Mouse (Mus musculus) cerebellum, postnatal 10 days (tissue): ENCODE data around the gene Arl10.
"Not testable (repeated sequence)": the region's sequence is repeated elsewhere in the genome, so short reads cannot be mapped to it uniquely, and the experiment has no call there.

Experiments used
- DNase-seq, 2 experiments: peaks; one replicate each; pipeline ENCODE4 v3.0.0; 2021; ENCODE audit warnings: mixed read lengths in 2 of 2

Arl10 gene

DNA sequence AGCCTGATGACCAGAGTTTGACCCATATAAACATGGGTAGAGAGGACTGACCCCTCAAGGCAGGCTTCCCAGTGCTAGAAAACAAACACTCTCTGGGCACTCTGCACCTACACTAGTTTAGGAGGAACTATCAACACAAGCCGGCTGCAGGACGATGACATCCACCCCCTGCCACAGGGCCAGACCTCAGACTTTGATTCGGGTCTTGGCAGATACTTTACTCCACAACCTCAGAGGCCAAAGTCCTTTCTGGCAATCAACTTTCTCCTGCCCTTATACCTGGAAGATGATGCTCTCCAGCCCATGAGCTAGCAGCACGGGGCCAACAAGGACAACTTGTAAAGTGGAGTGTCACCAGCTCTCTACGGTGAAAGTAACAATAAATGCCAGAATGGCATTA lies 8.0 kb downstream of the Arl10 start:
- no peak for DNase-seq

- no peak for DNase-seq
Observed at GRCm38 (mm10) chr13:54585831-54586230, 11.0 kb downstream of the Arl10 start.

DNA sequence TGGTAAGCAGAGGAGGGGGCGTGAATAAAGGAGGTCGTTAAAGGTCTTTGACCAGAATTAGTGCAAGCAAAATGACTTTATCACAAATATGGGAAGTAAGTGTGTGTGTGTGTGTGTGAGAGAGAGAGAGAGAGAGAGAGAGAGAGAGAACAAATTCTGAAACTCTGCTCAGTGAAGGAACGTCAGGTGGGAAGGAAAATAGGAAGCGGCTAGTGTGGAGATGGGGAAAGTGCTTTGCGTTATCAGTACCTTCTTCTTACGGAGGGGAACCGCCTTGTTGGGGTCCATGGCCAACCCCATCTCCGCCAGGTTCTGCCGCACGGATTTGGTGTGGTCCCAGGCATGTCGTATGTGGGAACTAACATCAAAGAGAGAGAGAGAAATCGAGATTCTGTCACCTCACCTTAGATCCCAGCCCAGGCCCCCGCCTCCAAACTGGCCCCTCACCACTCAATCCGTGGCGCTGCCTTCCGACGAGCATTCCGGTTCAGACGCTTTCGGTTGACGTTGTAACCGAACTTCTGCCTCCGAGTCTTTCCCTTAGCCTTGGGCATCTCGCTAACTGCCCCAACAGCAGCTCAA lies 14.7 kb downstream of the Arl10 start:
- DNase-seq, result no peak

DNA sequence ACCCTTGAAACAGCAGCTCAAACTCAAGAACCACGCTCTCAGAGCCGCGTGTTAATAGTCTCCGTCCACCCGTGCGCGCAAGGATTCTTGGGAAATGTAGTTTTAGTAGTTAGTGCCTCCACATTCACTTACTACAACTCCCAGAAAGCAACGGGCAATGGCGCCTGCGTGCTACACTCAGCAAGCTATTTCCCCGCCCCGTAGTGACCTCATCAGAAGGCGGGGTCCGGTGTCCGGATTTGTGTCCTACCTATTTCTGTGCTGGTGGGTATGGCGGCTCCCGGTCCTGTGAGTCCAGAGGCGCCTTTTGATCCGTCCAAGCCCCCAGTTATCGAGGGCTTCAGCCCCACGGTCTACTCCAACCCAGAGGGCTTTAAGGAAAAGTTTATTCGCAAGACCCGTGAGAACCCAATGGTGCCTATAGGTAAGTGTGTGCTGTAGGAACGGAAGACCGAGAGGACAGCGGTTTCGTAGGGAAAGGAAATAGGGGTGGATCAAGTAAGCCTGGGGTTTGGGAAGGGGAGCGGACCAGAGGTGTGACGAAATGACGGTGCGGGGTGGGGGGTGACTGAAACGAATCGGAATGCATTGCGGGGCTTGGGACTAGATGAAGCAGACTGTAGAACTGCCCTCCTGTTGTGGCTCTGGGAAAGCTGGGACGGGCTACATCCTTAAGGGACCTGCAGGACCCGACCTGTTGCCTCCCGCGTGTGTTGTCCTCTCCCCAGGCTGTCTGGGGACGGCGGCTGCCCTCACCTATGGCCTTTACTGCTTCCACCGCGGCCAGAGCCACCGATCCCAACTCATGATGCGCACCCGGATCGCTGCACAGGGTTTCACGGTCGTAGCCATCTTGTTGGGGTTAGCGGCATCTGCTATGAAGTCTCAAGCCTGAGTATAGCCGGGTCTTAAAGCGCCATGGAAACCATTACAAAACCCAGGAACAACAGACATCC lies 15.5 kb downstream of the Arl10 start, which contains the start of the genes Nop16 and Higd2a:
Gene Nop16 (minus strand): TSS at position 95 of the 956 bp plus-strand sequence.
Gene Higd2a (plus strand): TSS at position 212 of the 956 bp plus-strand sequence.
- peak; percentile 97 to 98 for DNase-seq

- DNase-seq, result no peak
Observed at GRCm38 (mm10) chr13:54591776-54592356, 17.1 kb downstream of the Arl10 start.

DNA sequence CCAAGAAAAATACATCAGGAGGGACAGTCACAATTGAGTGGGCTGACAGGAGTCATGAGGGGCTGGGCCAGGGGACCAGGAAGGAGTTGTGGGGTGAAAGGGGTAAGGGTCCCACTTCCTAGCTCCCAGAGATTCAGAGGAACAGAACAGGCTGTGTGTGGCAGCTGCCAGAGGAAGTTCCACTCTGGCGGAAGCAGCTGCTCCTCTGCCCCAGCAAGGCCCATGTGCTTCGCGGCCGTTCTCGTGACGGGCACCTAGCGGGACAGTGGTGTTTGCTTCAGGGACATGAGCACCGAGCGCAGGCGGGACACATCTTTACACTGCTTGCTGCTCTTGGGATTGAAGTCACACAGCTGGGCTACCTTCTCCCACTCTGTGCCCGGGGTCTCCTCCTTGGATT lies 18.8 kb downstream of the Arl10 start:
- DNase-seq, result no peak

DNA sequence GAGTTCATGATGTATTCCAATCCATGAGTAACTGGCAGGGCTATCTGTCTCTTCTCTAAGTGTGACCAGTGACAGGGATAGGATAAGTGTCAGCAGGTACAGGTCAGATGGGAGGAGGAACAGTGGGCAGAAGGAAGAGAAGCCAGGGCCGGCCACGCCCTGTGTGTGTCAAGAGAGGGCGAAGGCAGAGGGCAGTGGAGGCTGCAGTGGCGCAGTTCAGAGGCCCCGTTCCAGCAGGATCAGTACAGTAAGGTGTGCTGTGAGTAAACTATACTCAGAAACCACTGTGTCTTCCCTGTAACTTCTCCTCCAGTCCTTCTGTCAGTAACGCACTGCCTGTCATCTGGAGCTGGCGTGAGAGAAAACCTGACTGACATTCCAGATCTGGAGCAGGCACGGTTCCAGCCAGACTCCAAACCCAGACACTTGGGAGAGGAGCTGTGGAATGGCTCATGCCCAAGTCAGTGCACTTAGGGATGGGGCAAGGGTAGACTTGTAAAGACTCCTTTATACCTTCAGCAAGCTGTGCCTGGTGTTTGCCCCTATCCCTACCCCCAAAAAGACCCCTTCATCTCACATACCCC lies 21.4 kb downstream of the Arl10 start:
- DNase-seq, result no peak

- DNase-seq, result no peak
Observed at GRCm38 (mm10) chr13:54596870-54597269, 22.1 kb downstream of the Arl10 start.

GRCm38 (mm10) chr13:54598622-54599143 lies 23.9 kb downstream of the Arl10 start:
- DNase-seq, result peak; percentile 51 to 61

- DNase-seq, result no peak
Observed at GRCm38 (mm10) chr13:54602639-54603111, 27.9 kb downstream of the Arl10 start.

DNA sequence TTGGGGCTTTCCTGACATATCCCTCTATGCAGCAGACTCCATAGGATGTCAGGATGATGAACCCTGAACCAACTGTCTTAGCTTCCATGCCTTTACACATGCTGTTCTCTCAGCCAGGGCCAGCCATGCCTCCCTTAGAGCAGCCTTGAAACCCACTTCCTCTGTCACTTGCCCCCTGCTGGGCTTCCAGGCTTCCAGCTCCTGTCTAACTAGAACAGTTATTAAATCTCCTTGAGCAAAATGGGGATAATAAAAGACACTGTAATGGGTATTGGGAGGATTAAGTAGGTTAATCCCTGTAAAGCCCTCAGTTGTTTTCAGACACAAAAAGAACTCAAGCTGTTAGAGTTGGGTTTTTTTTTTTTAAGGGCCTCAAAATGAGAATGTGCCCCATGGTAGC lies 28.7 kb downstream of the Arl10 start:
- DNase-seq, result no peak

DNA sequence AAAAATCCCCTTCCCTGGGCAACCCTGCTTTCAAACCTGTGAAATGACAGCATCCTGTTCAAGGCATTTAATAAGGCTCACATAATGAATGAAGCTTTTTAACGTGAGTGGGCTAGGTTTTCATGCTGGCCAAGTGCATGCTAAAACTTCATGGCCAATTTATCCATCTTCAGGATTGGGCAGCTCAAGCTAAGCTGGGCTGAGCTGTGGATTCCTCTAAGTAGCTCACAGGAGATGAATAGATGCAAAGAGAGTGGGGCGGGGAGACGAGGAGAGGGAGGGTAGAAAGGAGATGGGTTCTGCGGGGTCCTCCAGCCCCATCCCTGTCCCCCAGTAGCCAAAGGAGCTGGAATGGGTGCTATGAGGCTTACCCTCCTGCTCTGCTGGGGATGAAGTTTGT lies 29.4 kb downstream of the Arl10 start:
- DNase-seq, result no peak

DNA sequence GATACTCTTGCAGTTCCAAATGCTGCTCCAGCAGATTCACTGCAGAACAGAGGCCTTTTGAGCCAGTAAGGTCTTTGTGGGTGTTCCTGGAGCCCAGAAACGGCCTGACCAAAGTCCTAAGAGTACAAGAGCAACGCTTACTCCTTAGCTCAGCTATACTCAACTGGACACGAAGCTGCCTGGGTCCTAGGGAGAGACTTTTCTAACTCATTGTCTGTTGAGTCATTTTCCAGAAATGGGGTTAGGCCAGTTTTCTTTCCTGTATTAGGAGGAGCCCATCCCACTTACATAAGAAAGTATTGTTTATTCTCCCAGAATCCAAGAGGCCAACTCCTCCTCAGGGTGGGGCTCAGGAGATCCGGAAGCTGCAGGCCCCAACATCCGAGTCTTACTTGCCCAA lies 30.6 kb downstream of the Arl10 start:
- no peak for DNase-seq

- no peak for DNase-seq
Observed at GRCm38 (mm10) chr13:54607204-54607603, 32.4 kb downstream of the Arl10 start.

DNA sequence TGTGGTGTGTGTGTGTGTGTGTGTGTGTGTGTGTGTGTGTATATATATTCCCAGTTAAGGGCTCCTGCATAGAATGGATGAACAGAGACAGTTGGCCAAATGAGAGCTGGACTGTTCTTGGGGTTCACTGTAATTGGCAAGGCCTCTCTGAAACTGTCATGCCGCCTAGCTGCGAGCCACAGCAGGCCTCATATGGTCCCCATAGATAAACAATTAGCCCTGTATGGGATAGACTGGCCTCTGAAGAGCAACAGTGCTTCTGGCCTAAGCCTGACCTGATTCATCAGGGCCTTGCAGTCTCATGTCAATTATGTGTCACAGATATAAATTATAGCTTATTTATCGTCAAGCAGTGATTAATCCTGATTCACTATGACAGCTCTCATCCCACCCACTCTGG lies 33.2 kb downstream of the Arl10 start:
- no peak for DNase-seq

DNA sequence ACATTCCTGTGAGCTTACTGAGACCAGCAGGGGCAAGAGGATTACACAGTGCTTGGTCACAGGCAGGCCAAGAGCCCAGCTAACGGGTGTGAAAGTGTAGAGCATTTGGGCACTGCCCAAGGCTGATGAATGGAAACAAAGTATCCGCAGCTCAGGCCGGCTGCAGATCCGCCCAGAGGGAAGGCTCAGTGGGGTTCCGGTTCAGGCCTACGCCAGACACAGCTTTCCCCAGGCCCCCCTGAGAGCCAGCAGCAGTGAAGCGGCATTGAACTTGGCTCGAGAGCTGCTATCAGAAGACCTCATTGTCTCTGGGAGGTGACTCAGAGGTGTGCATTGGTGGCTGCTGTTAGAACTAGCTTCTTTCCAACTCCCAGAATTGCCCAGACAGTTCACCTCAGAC lies 33.9 kb downstream of the Arl10 start:
- peak; percentile 56 to 74 for DNase-seq

- DNase-seq, result no peak
Observed at GRCm38 (mm10) chr13:54609301-54609700, 34.5 kb downstream of the Arl10 start.

DNA sequence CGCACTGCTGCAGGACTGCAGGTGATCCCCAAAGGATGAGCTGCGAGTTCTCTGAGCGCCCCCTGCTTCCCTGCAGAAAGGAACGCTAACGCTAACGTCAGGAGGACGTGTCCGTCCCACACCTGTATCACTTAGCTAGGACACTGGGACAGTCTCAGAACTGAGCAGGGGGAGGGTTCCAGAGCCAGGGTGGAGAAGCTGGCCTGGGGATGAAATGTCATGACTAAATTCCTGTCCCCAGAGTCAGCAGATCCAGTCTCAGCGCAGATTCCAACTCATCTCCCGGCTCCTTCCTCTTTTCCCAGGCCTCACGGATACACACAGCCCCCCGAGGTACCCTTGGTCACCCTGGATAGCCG lies 35.8 kb downstream of the Arl10 start:
- peak in 1 of 2 experiments; percentile 44 for DNase-seq

DNA sequence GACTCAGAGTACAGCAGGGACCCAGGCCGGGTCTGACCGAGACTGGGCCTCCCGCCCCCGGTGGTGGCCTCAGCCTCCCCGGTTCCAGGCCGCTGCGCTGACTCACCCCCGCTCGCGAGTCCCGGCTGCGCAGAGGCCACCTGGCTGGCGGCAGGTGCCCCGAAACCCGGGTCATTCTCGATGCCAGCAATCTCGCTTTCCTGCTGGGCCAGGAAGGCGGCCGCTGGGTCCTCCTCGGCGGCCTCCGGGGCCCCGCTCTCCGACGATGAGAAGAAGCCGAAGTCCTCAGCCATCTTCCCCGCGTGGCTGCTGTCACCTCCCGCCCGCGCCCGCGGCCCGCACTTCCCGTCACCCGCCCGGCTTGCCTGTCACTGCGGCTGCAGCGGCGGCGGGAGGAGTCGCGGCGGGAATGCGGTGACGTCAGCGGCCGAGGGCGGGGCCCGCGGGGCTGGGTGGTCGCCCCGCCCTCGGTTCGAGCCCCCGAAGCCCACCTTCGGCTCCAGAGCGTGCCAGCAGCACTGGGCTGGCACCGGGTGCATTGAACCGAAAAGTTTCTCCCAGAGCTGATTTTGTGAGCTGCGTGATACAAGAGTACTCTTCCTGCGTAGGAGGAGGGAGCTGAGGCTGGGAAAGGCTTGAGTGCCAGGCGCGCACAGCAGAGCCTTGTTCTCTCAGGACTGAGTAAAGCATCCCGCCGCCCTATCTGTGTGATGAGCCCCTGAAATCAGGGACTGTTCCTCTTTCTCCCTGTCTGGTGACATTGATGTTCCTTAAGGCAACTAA lies 36.3 kb downstream of the Arl10 start, which contains the start of gene Cltb:
Gene Cltb (minus strand): TSS at position 373 of the 783 bp plus-strand sequence.
- peak; percentile 98 to 99 for DNase-seq

GRCm38 (mm10) chr13:54613141-54613540 lies 38.3 kb downstream of the Arl10 start:
- DNase-seq, result not testable (repeated sequence)

GRCm38 (mm10) chr13:54616307-54616706 lies 41.5 kb downstream of the Arl10 start:
- DNase-seq, result no peak

- no peak for DNase-seq
Observed at GRCm38 (mm10) chr13:54616998-54617397, 42.2 kb downstream of the Arl10 start.
